In genomic region chr2:60807341-60808195, GRCm38 (mm10) we compare ENCODE assay signal across 11 mouse cellular contexts.
DNase-seq lines count a peak whose midpoint lies in the region; ATAC-seq and TF ChIP-seq lines count a peak whose summit lies in the region.
"Had no signal": no experiment of that assay in that cellular context is flagged by ENCODE, and none has a peak within 500 bp of the region (broad histone marks: within the 10 kb centered on the region; RNA-seq: fewer than 3 reads in every experiment).

No protein-coding gene starts in this region.

- H3K27me3 ChIP-seq in kidney, postnatal 0 days (ENCODE audit: insufficient read depth, low read length): no peaks in the 10 kb centered on the region
- H3K27me3 ChIP-seq in embryonic facial prominence, embryonic 14.5 days (replicated peaks; ENCODE audit: control insufficient read depth, insufficient read depth, low read length): no peaks in the 10 kb centered on the region
- H3K27me3 ChIP-seq in liver, embryonic 15.5 days: no peaks in the 10 kb centered on the region
- H3K27me3 ChIP-seq in forebrain, embryonic 16.5 days (replicated peaks; ENCODE audit: control insufficient read depth, insufficient read depth, low read length): peaks cover 29% of the 10 kb centered on the region

- H3K4me3 ChIP-seq in kidney, postnatal 0 days (replicated peaks; ENCODE audit: low read depth, low read length): no peak overlapping the region
- H3K4me3 ChIP-seq in embryonic facial prominence, embryonic 14.5 days (ENCODE audit: low read depth, low read length): no peak overlapping the region
- H3K4me3 ChIP-seq in liver, embryonic 15.5 days (replicated peaks): no peak overlapping the region
- H3K4me3 ChIP-seq in forebrain, embryonic 16.5 days (replicated peaks; ENCODE audit: low read length): no peak overlapping the region
- H3K4me3 ChIP-seq: erythroblast, embryonic 14.5 days; midbrain, embryonic 15.5 days had no signal

- no peak for ATAC-seq in kidney, postnatal 0 days (replicated peaks; ENCODE audit: low FRiP score, low read depth)
- peak; percentile 38; the same call in 1 of the 2 replicates for ATAC-seq in embryonic facial prominence, embryonic 14.5 days (ENCODE audit: low read depth)
- no peak for ATAC-seq in liver, embryonic 15.5 days (ENCODE audit: insufficient read depth)
- no peak for ATAC-seq in forebrain, embryonic 16.5 days
- ATAC-seq: midbrain, embryonic 15.5 days had no signal

- no peaks in the 10 kb centered on the region for H3K36me3 ChIP-seq in kidney, postnatal 0 days (ENCODE audit: insufficient read depth, low read length)
- H3K36me3 ChIP-seq in embryonic facial prominence, embryonic 14.5 days (ENCODE audit: control insufficient read depth, insufficient read depth, low read length): no peaks in the 10 kb centered on the region
- no peaks in the 10 kb centered on the region for H3K36me3 ChIP-seq in liver, embryonic 15.5 days (replicated peaks)
- no peaks in the 10 kb centered on the region for H3K36me3 ChIP-seq in forebrain, embryonic 16.5 days (ENCODE audit: control insufficient read depth, insufficient read depth)
- H3K36me3 ChIP-seq: midbrain, embryonic 15.5 days had no signal

- H3K27ac ChIP-seq in kidney, postnatal 0 days: peak overlapping the region; percentile 39; the same call in 1 of the 2 replicates
- peak overlapping the region; percentile 39 for H3K27ac ChIP-seq in embryonic facial prominence, embryonic 14.5 days (replicated peaks; ENCODE audit: low read depth, low read length)
- peak overlapping the region; percentile 57 for H3K27ac ChIP-seq in liver, embryonic 15.5 days (replicated peaks)
- no peak overlapping the region for H3K27ac ChIP-seq in forebrain, embryonic 16.5 days (ENCODE audit: low read length)
- H3K27ac ChIP-seq: midbrain, embryonic 15.5 days had no signal

- peak; percentile 43 for DNase-seq in kidney, postnatal 0 days (ENCODE audit: low spot score)
- DNase-seq in kidney, postnatal 36 days: no peak
- peak; percentile 67 for DNase-seq in NIH3T3 (ENCODE audit: low read depth)
- peak; percentile 67 for DNase-seq in embryonic facial prominence, embryonic 14.5 days (ENCODE audit: low spot score)
- no peak for DNase-seq in spleen, postnatal 4 days (ENCODE audit: low spot score in 2 of 2)
- no peak for DNase-seq in kidney, postnatal 4 days
- DNase-seq: cerebellum, adult 11-12 months had no signal

- no peaks in the 10 kb centered on the region for H3K9me3 ChIP-seq in kidney, postnatal 0 days (replicated peaks; ENCODE audit: low read length)
- no peaks in the 10 kb centered on the region for H3K9me3 ChIP-seq in embryonic facial prominence, embryonic 14.5 days (ENCODE audit: control insufficient read depth, low read length)
- no peaks in the 10 kb centered on the region for H3K9me3 ChIP-seq in liver, embryonic 15.5 days (replicated peaks)
- no peaks in the 10 kb centered on the region for H3K9me3 ChIP-seq in forebrain, embryonic 16.5 days (ENCODE audit: control insufficient read depth, low read length)
- H3K9me3 ChIP-seq: midbrain, embryonic 15.5 days had no signal

- H3K4me2 ChIP-seq in kidney, postnatal 0 days (ENCODE audit: low read length): no peak overlapping the region
- H3K4me2 ChIP-seq in embryonic facial prominence, embryonic 14.5 days (ENCODE audit: low read depth, low read length): no peak overlapping the region
- no peak overlapping the region; the same call in 1 of the 2 replicates for H3K4me2 ChIP-seq in liver, embryonic 15.5 days
- no peak overlapping the region for H3K4me2 ChIP-seq in forebrain, embryonic 16.5 days (ENCODE audit: low read length)
- H3K4me2 ChIP-seq: midbrain, embryonic 15.5 days had no signal

- no peak overlapping the region for H3K9ac ChIP-seq in kidney, postnatal 0 days (ENCODE audit: low read depth, low read length)
- no peak overlapping the region for H3K9ac ChIP-seq in embryonic facial prominence, embryonic 14.5 days (ENCODE audit: low read depth, low read length)
- H3K9ac ChIP-seq in liver, embryonic 15.5 days: no peak overlapping the region
- H3K9ac ChIP-seq in forebrain, embryonic 16.5 days (replicated peaks; ENCODE audit: low read depth, low read length): no peak overlapping the region
- H3K9ac ChIP-seq: midbrain, embryonic 15.5 days had no signal

- TF ChIP-seq CTCF in kidney, postnatal 0 days (IDR thresholded peaks at IDR 0.05; ENCODE audit: low read depth): no peak

- WGBS in kidney, postnatal 0 days: 40% methylated on average over 11 of the region's 11 CpGs
- 40% methylated on average over 11 of the region's 11 CpGs for WGBS in embryonic facial prominence, embryonic 14.5 days
- 67% methylated on average over 11 of the region's 11 CpGs for WGBS in liver, embryonic 15.5 days (ENCODE audit: insufficient replicate concordance)
- WGBS in forebrain, embryonic 16.5 days: 81% methylated on average over 11 of the region's 11 CpGs

- peaks cover 40% of the 10 kb centered on the region for H3K4me1 ChIP-seq in kidney, postnatal 0 days (replicated peaks; ENCODE audit: insufficient read depth, low read length)
- H3K4me1 ChIP-seq in embryonic facial prominence, embryonic 14.5 days (ENCODE audit: control insufficient read depth, insufficient read depth, low read length): peaks cover 54% of the 10 kb centered on the region
- peaks cover 46% of the 10 kb centered on the region for H3K4me1 ChIP-seq in liver, embryonic 15.5 days (replicated peaks)
- H3K4me1 ChIP-seq in forebrain, embryonic 16.5 days (replicated peaks; ENCODE audit: control insufficient read depth, insufficient read depth, low read length): no peaks in the 10 kb centered on the region
- H3K4me1 ChIP-seq: midbrain, embryonic 15.5 days had no signal

Comparison
In these comparisons a context has a peak if more than half of its experiments do, and no peak if none do; other contexts are left out.
1. DNase-seq: peak in kidney, postnatal 0 days (single experiment), NIH3T3 (single experiment) and embryonic facial prominence, embryonic 14.5 days (single experiment); none in kidney, postnatal 36 days (0 of 2), spleen, postnatal 4 days (0 of 2) and kidney, postnatal 4 days (0 of 2).